Mouse (Mus musculus): ENCODE data around the gene Ttll1. TPM values are rescaled to one million over a fixed set of nuclear protein-coding genes. Genes with fewer than 3 reads are reported as not detected.

Ttll1 gene
- polyA plus RNA-seq, 1 experiment = 8.3 TPM

DNA sequence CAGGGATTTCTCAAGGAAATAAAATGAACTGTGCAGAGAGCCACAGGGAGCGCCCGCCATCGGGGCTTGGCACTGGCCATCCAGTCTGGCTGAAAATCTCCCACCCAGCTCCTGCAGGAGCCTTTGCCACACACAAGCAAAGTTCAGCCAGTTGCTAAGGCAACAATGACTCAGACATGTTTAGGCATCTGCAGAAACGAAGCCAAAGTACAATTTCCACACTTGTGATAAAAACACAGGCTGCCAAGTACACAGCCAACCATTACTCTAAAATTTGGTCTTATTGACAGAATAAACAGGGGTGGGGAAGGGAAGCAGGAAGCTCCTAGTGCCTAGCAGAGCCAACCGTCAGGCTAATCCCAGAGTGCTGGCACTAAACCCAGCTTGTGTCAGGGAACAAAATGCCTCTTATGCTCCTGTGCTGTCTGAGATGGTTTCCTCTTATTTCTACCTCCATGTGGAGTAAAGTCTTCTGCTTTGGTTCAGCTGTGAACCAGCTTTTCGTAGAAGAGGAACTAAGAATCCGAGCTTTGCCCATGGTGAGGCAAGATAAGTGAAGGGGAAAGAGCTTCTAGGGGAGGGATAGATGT is 59.0 kb downstream of the Ttll1 start:
- Histone ChIP-seq H3K4me1 (peaks cover 94% of the 10 kb centered on the region), H3K9me3 (no peaks in the 10 kb centered on the region), H3K27me3 (replicated peaks) (no peaks in the 10 kb centered on the region), H3K36me3 (replicated peaks; ENCODE audit: low read length) (peaks cover 16% of the 10 kb centered on the region), H3K4me3 (replicated peaks) (peak overlapping the region; percentile 71)
- TF ChIP-seq FLI1 (IDR thresholded peaks at IDR 0.05; ENCODE audit: low read length) = no peak
- no peak for TF ChIP-seq GATA1 (IDR thresholded peaks at IDR 0.05; ENCODE audit: borderline replicate concordance, low read length)

DNA sequence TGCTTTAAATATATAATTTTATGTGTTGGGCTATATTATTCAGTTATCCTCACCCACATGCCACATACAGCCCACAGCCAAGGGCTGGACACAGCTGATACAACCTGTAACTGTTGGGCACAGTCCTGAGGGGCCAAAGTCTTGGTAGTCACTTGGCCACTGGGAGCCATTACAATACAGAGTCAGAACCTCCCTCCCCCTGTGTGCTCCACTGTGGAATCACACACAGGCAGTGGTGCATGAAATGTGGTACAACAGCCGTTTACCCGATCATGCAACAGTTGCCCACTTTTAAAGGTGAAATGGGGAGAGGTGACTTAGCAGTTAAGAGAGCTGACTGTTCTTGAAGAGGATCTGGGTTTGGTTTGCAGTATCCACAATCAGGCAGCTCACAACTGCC is 60.7 kb downstream of the Ttll1 start:
- H3K9me3 ChIP-seq = no peaks in the 10 kb centered on the region
- no peaks in the 10 kb centered on the region for H3K27me3 ChIP-seq (replicated peaks)
- no peak overlapping the region for H3K4me3 ChIP-seq (replicated peaks)
- TF ChIP-seq FLI1 (IDR thresholded peaks at IDR 0.05; ENCODE audit: low read length) (no peak), GATA1 (IDR thresholded peaks at IDR 0.05; ENCODE audit: borderline replicate concordance, low read length) (no peak)
- peaks cover 29% of the 10 kb centered on the region for H3K36me3 ChIP-seq (replicated peaks; ENCODE audit: low read length)
- H3K4me1 ChIP-seq = peaks cover 94% of the 10 kb centered on the region

DNA sequence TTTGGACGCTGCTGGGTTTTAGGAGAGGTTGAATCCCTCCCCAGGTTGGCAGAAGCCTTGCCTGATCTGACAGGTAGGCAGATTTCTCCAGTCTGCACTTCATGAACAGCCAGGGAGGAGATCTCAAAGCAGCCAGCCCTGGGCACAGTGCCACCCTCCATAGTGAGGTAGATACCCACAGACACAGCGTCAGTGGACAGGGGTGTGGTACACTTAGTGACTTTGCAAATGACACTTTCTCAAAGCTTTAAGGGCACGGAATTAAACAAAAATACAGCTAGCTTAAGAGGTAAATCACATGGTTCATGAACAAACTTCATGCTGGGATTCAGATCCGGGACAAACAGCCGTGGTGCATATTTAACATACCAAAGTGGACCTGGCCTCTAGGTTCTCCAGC is 62.0 kb downstream of the Ttll1 start:
- Histone ChIP-seq H3K4me1 (peaks cover 91% of the 10 kb centered on the region), H3K9me3 (no peaks in the 10 kb centered on the region), H3K27me3 (replicated peaks) (no peaks in the 10 kb centered on the region), H3K4me3 (replicated peaks) (peak overlapping the region; percentile 38), H3K36me3 (replicated peaks; ENCODE audit: low read length) (peaks cover 35% of the 10 kb centered on the region)
- TF ChIP-seq FLI1 (IDR thresholded peaks at IDR 0.05; ENCODE audit: low read length) (no peak), GATA1 (IDR thresholded peaks at IDR 0.05; ENCODE audit: borderline replicate concordance, low read length) (no peak)

DNA sequence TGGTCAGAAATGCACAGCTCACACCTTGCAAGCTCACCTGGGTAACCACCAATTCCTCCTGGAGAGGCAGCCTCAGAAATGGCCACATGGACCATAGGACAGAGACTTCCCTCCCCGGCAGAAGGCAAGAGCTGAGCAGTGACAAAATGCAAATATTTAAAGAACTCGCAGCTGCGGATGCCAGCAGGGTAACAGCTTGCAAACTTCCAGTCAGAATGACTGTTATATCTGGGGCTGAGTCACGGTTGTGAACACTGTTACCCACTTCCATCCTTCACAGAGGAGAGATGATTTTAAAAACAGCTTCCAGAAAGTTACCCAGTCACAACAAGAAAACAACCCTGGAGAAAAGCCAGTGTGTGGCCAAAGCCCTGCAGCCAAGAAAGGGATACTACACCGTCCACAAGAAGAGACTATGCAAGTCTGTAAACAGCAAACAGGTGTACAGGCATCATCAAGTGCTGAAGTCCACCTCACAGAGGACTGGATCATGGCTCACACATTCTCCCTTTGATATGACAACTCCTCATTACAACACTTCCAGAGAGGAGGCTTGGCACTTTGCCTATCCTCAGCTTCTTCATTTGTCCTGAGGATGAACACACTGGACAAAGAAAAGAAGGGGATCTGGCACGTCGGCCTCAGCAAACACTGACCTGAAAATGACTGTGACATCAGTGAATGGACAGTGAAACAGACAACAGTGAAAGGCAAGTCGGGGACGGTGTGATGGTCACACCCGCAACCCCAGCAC is 62.7 kb downstream of the Ttll1 start:
- no peak for TF ChIP-seq FLI1 (IDR thresholded peaks at IDR 0.05; ENCODE audit: low read length)
- TF ChIP-seq GATA1 (IDR thresholded peaks at IDR 0.05; ENCODE audit: borderline replicate concordance, low read length) = no peak
- H3K4me1 ChIP-seq = peaks cover 92% of the 10 kb centered on the region
- H3K27me3 ChIP-seq (replicated peaks) = no peaks in the 10 kb centered on the region
- peaks cover 39% of the 10 kb centered on the region for H3K36me3 ChIP-seq (replicated peaks; ENCODE audit: low read length)
- H3K9me3 ChIP-seq = no peaks in the 10 kb centered on the region
- peak overlapping the region; percentile 87 for H3K4me3 ChIP-seq (replicated peaks)

DNA sequence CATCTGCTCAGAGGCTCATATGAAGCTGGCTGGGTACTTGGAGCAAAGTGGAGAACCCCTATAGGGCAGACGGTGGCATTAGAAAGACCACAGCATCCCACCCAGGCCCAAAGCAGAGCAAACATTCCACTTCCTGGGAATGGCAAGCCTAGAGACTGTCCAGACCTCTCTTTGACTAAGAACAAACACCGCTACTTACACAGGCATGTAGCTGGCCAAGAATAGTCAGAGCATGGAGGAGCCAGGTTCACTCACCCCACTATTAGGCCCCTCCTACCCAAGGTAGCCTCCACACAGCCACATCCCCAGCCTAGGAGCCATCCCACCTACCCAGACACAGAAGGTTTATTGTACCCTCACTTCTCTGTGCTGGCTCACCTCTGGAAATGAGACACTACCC is 64.8 kb downstream of the Ttll1 start:
- Histone ChIP-seq H3K36me3 (replicated peaks; ENCODE audit: low read length) (peaks cover 39% of the 10 kb centered on the region), H3K27me3 (replicated peaks) (no peaks in the 10 kb centered on the region), H3K4me1 (peaks cover 92% of the 10 kb centered on the region), H3K4me3 (replicated peaks) (peak overlapping the region; percentile 81), H3K9me3 (no peaks in the 10 kb centered on the region)
- TF ChIP-seq GATA1 (IDR thresholded peaks at IDR 0.05; ENCODE audit: borderline replicate concordance, low read length) (no peak), FLI1 (IDR thresholded peaks at IDR 0.05; ENCODE audit: low read length) (no peak)

DNA sequence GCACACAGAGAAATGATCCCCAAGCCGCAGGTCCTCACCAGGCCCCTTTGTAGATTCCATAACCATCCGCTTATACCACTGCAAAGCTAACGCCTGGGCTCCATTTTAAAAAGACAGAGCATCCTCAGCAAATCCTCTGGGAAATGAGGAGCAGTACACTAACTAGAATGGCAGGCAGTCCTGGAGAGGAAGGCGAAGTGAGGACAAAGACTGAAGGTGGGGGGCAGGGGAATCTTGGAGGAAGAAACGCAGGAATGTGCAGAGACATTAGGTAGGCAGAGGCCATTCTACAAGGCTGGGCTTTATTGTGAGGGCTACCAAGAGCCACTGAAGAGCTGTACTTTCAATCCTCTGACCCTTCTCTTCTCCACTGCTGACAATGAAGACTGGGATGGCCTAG is 65.3 kb downstream of the Ttll1 start:
- Histone ChIP-seq H3K9me3 (no peaks in the 10 kb centered on the region), H3K4me1 (peaks cover 92% of the 10 kb centered on the region), H3K27me3 (replicated peaks) (no peaks in the 10 kb centered on the region), H3K4me3 (replicated peaks) (peak overlapping the region; percentile 14), H3K36me3 (replicated peaks; ENCODE audit: low read length) (peaks cover 39% of the 10 kb centered on the region)
- TF ChIP-seq GATA1 (IDR thresholded peaks at IDR 0.05; ENCODE audit: borderline replicate concordance, low read length) (no peak), FLI1 (IDR thresholded peaks at IDR 0.05; ENCODE audit: low read length) (no peak)

DNA sequence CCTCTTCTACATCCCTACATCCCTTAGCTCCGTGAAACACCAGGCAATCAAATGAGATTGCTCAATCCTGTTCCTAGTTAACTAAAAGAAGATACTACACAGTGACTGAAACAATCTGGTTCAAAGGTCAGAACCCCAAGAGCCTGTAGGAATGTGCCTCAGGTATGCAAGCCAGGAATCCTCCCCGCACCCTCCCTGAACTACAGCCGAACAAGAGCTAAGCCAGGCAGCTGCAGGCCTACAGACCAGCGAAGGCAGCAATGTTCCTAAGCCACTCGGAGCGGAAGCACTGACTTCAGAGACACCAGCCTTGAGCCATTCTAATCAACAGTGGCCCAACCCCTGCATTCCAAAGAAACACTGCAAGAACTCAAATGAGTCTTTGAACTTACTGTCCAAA is 66.3 kb downstream of the Ttll1 start:
- no peak for TF ChIP-seq FLI1 (IDR thresholded peaks at IDR 0.05; ENCODE audit: low read length)
- no peak for TF ChIP-seq GATA1 (IDR thresholded peaks at IDR 0.05; ENCODE audit: borderline replicate concordance, low read length)
- peaks cover 36% of the 10 kb centered on the region for H3K36me3 ChIP-seq (replicated peaks; ENCODE audit: low read length)
- H3K4me3 ChIP-seq (replicated peaks) = no peak overlapping the region
- H3K27me3 ChIP-seq (replicated peaks) = no peaks in the 10 kb centered on the region
- H3K9me3 ChIP-seq = no peaks in the 10 kb centered on the region
- peaks cover 92% of the 10 kb centered on the region for H3K4me1 ChIP-seq

DNA sequence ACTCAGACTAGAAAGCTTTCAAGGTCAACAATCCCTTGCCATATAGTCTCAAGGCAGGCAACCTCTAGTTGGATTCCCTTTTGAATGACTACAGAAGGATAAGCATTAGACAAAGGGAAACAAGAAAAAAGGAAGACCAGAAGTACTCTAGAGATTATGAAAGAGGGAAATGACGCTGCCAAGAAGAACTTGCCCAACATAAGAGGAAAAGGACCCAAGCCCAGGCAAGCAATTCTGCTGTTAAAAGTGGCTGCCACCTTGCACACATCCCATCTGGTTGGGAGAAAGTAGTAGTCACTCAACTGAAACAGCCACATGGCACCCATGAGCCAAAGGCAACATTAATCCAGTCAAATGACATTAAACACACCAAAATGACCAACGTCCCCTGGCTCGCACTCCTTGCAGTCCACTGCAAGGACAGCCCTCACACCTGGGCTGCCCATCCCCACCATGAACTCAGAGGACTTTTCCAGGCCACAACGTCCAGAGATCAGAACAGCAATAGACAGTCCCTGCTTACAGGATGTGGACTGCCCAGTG is 68.1 kb downstream of the Ttll1 start:
- TF ChIP-seq FLI1 (IDR thresholded peaks at IDR 0.05; ENCODE audit: low read length) (no peak), GATA1 (IDR thresholded peaks at IDR 0.05; ENCODE audit: borderline replicate concordance, low read length) (no peak)
- Histone ChIP-seq H3K4me3 (replicated peaks) (peak overlapping the region; percentile 82), H3K27me3 (replicated peaks) (no peaks in the 10 kb centered on the region), H3K36me3 (replicated peaks; ENCODE audit: low read length) (peaks cover 43% of the 10 kb centered on the region), H3K9me3 (no peaks in the 10 kb centered on the region), H3K4me1 (peaks cover 90% of the 10 kb centered on the region)

DNA sequence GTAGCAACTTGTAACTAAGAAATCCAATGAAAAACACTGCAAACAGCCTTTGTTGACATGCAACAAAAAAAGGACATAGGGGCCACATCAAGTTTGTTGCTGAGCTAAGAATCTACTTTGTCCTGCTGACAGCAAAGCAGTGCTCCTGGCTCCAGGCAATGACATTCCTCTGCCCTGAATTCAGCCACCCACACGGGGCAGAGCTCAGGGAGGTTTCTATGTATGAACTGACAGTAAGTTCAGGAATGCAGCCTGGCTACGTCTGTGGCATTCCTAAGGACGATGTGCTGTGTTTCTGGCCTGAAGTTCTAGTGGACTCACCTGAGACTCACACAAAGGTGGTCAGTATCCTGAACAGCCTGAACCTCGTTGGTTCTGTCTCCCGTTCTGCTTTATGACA is 70.0 kb downstream of the Ttll1 start:
- Histone ChIP-seq H3K4me1 (peaks cover 90% of the 10 kb centered on the region), H3K27me3 (replicated peaks) (no peaks in the 10 kb centered on the region), H3K9me3 (no peaks in the 10 kb centered on the region), H3K4me3 (replicated peaks) (no peak overlapping the region), H3K36me3 (replicated peaks; ENCODE audit: low read length) (peaks cover 37% of the 10 kb centered on the region)
- TF ChIP-seq FLI1 (IDR thresholded peaks at IDR 0.05; ENCODE audit: low read length) = no peak
- no peak for TF ChIP-seq GATA1 (IDR thresholded peaks at IDR 0.05; ENCODE audit: borderline replicate concordance, low read length)

DNA sequence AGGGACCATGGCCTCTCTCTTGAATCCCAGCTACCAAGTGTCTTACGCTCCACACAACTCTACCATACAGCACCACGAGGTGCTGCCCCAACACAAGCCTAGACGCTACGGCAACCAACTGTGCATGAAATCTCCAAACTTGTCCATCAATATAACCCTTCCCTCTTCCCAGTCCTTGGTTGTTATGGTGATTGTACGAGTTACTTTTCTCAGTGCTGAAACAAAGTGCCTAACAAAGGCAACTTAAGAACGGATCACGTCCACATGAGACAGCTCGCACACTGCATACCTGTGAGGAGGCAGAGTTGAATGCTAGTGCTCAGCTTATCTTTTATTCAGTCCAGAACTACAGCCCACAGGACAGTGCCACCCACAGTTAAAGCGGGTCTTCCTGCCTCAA is 74.2 kb downstream of the Ttll1 start:
- Histone ChIP-seq H3K9me3 (no peaks in the 10 kb centered on the region), H3K4me1 (peaks cover 95% of the 10 kb centered on the region), H3K36me3 (replicated peaks; ENCODE audit: low read length) (peaks cover 20% of the 10 kb centered on the region), H3K4me3 (replicated peaks) (no peak overlapping the region), H3K27me3 (replicated peaks) (no peaks in the 10 kb centered on the region)
- no peak for TF ChIP-seq GATA1 (IDR thresholded peaks at IDR 0.05; ENCODE audit: borderline replicate concordance, low read length)
- no peak for TF ChIP-seq FLI1 (IDR thresholded peaks at IDR 0.05; ENCODE audit: low read length)
